Mouse (Mus musculus): Measurements from ENCODE around the gene Pabpc4. TPM values are rescaled to one million over a fixed set of nuclear protein-coding genes. Genes with fewer than 3 reads are reported as not detected.

Gene Pabpc4
- total and polyA plus RNA-seq, 3 experiments: 206 to 444 (median 318) TPM

- H3K4me3 ChIP-seq (replicated peaks in 1 of 3; ENCODE audit: low read depth in 2 of 3, low read length in 2 of 3, poor library complexity in 1 of 3): no peak overlapping the region
- dilution Hi-C loops (cut with MboI; ENCODE audit: extremely low pct_ligation_motif_present, extremely low pct_unique_long_range_greater_than_20kb, low sequenced_read_pairs): no loop called here
These were observed 46.8 kb upstream of the Pabpc4 start for GRCm38 (mm10) chr4:123215367-123215766.

GRCm38 (mm10) chr4:123216782-123217181, 45.4 kb upstream of the Pabpc4 start:
- peaks cover 0 to 4% of the 10 kb centered on the region in 2 experiments; a peak in 1 of 4 replicates for H3K4me1 ChIP-seq (ENCODE audit: control insufficient read depth in 1 of 2, insufficient read depth in 2 of 2)
- no peak for TF ChIP-seq KAT2A (IDR thresholded peaks at IDR 0.05; ENCODE audit: insufficient replicate concordance, low read length)
- TF ChIP-seq SMC3 (IDR thresholded peaks at IDR 0.05; ENCODE audit: low read depth, low read length): peak; percentile 79
- peak; percentile 88 to 95 for TF ChIP-seq CTCF (conservative IDR thresholded peaks at IDR 0.05 in 1 of 2, IDR thresholded peaks at IDR 0.05 in 1 of 2; ENCODE audit: low read depth in 2 of 2, low read length in 2 of 2)
- peak; percentile 68 for TF ChIP-seq RAD21 (IDR thresholded peaks at IDR 0.05; ENCODE audit: low read depth, low read length)
- no peak overlapping the region for H3K9ac ChIP-seq (ENCODE audit: insufficient read depth, low read depth)
- no peaks in the 10 kb centered on the region for H3K79me2 ChIP-seq (replicated peaks; ENCODE audit: control insufficient read depth, extremely low read depth, insufficient read depth, poor library complexity, severe bottlenecking)
- in situ Hi-C loops (cut with MboI; ENCODE audit: low pct_ligation_motif_present, low pct_unique_long_range_greater_than_20kb, low sequenced_read_pairs) (no loop called here), dilution Hi-C loops (cut with MboI; ENCODE audit: extremely low pct_ligation_motif_present, extremely low pct_unique_long_range_greater_than_20kb, low sequenced_read_pairs) (no loop called here)
- H3K36me3 ChIP-seq (replicated peaks in 1 of 2; ENCODE audit: control insufficient read depth in 1 of 2, insufficient read depth in 1 of 2, low read length in 1 of 2): no peaks in the 10 kb centered on the region
- H3K27ac ChIP-seq (ENCODE audit: insufficient read depth, low read depth): no peak overlapping the region
- peak; percentile 53 for DNase-seq (ENCODE audit: extremely low read depth)
- H3K27me3 ChIP-seq (replicated peaks): peaks cover 83% of the 10 kb centered on the region
- H3K9me3 ChIP-seq (replicated peaks; ENCODE audit: low read length): no peaks in the 10 kb centered on the region
- no peak overlapping the region for H3K4me2 ChIP-seq (ENCODE audit: insufficient read depth, low read depth, poor library complexity, severe bottlenecking)
- H3K4me3 ChIP-seq (replicated peaks in 1 of 3; ENCODE audit: low read depth in 2 of 3, low read length in 2 of 3, poor library complexity in 1 of 3): no peak overlapping the region

More at GRCm38 (mm10) chr4:123215367-123215766, 46.8 kb upstream of the Pabpc4 start:
- no peak overlapping the region for H3K27ac ChIP-seq (ENCODE audit: insufficient read depth, low read depth)
- H3K4me2 ChIP-seq (ENCODE audit: insufficient read depth, low read depth, poor library complexity, severe bottlenecking): no peak overlapping the region
- H3K36me3 ChIP-seq (replicated peaks in 1 of 2; ENCODE audit: control insufficient read depth in 1 of 2, insufficient read depth in 1 of 2, low read length in 1 of 2): no peaks in the 10 kb centered on the region
- TF ChIP-seq MEF2A (IDR thresholded peaks at IDR 0.05; ENCODE audit: borderline replicate concordance, low read depth, low read length) (no peak), JUND (conservative IDR thresholded peaks at IDR 0.05; ENCODE audit: low read depth, low read length) (no peak), USF2 (conservative IDR thresholded peaks at IDR 0.05; ENCODE audit: low read depth, low read length) (no peak), MAX (IDR thresholded peaks at IDR 0.05; ENCODE audit: low read length) (no peak), IRF4 (IDR thresholded peaks at IDR 0.05; ENCODE audit: low read depth, low read length) (no peak), MYC (IDR thresholded peaks at IDR 0.05; ENCODE audit: low read depth, low read length) (no peak), BHLHE40 (IDR thresholded peaks at IDR 0.05; ENCODE audit: low read depth, low read length) (no peak), ZC3H11A (IDR thresholded peaks at IDR 0.05; ENCODE audit: low read depth, low read length) (no peak), UBTF (IDR thresholded peaks at IDR 0.05; ENCODE audit: low read depth, low read length) (no peak), ZMIZ1 (IDR thresholded peaks at IDR 0.05; ENCODE audit: low read depth, low read length) (no peak), JUN (IDR thresholded peaks at IDR 0.05; ENCODE audit: insufficient read depth, low read depth, low read length) (no peak), CTCF (conservative IDR thresholded peaks at IDR 0.05 in 1 of 2, IDR thresholded peaks at IDR 0.05 in 1 of 2; ENCODE audit: low read depth in 2 of 2, low read length in 2 of 2) (no peak), CHD2 (IDR thresholded peaks at IDR 0.05; ENCODE audit: low read length) (no peak), HCFC1 (IDR thresholded peaks at IDR 0.05; ENCODE audit: low read depth, low read length) (no peak), PAX5 (IDR thresholded peaks at IDR 0.05; ENCODE audit: low read length) (no peak), ELF1 (IDR thresholded peaks at IDR 0.05; ENCODE audit: low read depth, low read length) (no peak), NELFE (IDR thresholded peaks at IDR 0.05; ENCODE audit: low read depth, low read length) (no peak), MAZ (IDR thresholded peaks at IDR 0.05; ENCODE audit: low read depth, low read length) (no peak), SIN3A (IDR thresholded peaks at IDR 0.05; ENCODE audit: low read length) (no peak), RCOR1 (conservative IDR thresholded peaks at IDR 0.05; ENCODE audit: low read depth, low read length) (no peak)
- peaks cover 86% of the 10 kb centered on the region for H3K27me3 ChIP-seq (replicated peaks)
- in situ Hi-C loops (cut with MboI; ENCODE audit: low pct_ligation_motif_present, low pct_unique_long_range_greater_than_20kb, low sequenced_read_pairs): no loop called here
- peaks cover 0 to 4% of the 10 kb centered on the region in 2 experiments; a peak in 1 of 4 replicates for H3K4me1 ChIP-seq (ENCODE audit: control insufficient read depth in 1 of 2, insufficient read depth in 2 of 2)
- no peak overlapping the region for H3K9ac ChIP-seq (ENCODE audit: insufficient read depth, low read depth)
- no peaks in the 10 kb centered on the region for H3K9me3 ChIP-seq (replicated peaks; ENCODE audit: low read length)
- no peaks in the 10 kb centered on the region for H3K79me2 ChIP-seq (replicated peaks; ENCODE audit: control insufficient read depth, extremely low read depth, insufficient read depth, poor library complexity, severe bottlenecking)
- DNase-seq (ENCODE audit: extremely low read depth): no peak
